Mouse (Mus musculus) olfactory bulb, adult 2 months (tissue): ENCODE results near the gene Gsdme.

Experiments
- CTCF ChIP-seq: fragments of 200-500 bp; IDR thresholded peaks from 2 replicates; pipeline ENCODE4 v1.5.1; 2012; ENCODE audit warnings: low read depth, mild to moderate bottlenecking, low read length, moderate library complexity; ENCODE audit not compliant: insufficient read depth
- POLR2A ChIP-seq: fragments of 200-500 bp; IDR thresholded peaks from 2 replicates; pipeline ENCODE4 v1.6.1; 2012; ENCODE audit warnings: mild to moderate bottlenecking, low read depth, low read length, moderate library complexity; ENCODE audit not compliant: insufficient read depth

GRCm38 (mm10) chr6:50223606-50224005 lies 40.1 kb downstream of the Gsdme start:
- TF ChIP-seq CTCF (no peak), POLR2A (no peak)
